Mouse (Mus musculus): ENCODE data around the gene Rundc3a.

Gene Rundc3a

GRCm38 (mm10) chr11:102434816-102435705, 41.9 kb downstream of the Rundc3a start:
- DNase-seq: no peak

- no peak for DNase-seq
Measured at GRCm38 (mm10) chr11:102435754-102436470, 42.7 kb downstream of the Rundc3a start.

DNA sequence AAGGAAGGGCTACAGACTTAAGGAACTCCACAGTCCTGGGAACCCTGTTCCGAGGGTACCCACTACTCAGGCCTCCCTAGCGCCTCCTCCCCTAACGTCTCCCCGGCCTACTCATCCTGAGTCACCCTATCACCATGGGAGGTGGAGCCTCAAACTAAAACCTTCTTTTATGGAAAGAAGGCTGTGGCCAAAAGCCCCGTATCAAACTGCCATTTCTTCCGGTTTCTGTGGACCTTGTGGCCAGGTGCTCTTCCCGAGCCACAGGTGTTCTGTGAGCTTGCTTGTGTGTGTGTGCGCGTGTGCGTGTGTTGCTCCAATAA, 43.2 kb downstream of the Rundc3a start:
- no peak for DNase-seq

GRCm38 (mm10) chr11:102437120-102438061, 44.2 kb downstream of the Rundc3a start:
- DNase-seq: peak; percentile 56 to 68

- peak; percentile 67 to 78 for DNase-seq
Measured at GRCm38 (mm10) chr11:102438212-102439092, 45.2 kb downstream of the Rundc3a start.

GRCm38 (mm10) chr11:102439093-102440082, 46.2 kb downstream of the Rundc3a start:
- no peak for DNase-seq

- no peak for DNase-seq
Measured at GRCm38 (mm10) chr11:102440255-102440654, 47.1 kb downstream of the Rundc3a start.

DNA sequence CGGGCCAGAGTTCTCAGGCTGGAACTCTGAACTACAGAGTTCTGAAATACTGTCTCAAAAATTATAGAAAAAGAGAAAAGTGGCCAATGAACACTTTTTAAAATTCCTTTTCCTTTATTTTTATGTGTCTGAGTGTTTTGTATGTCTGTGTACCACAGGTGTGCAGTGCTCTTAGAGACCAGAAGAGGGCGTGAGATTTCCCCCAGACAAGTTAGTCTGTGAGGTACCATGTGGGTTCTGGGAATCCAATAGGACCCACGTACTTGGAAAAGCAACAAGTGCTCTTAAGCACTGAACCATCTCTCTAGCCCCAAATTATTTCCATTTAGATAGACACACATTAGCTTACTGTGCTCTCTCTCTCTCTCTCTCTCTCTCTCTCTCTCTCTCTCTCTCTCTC, 48.2 kb downstream of the Rundc3a start:
- DNase-seq: no peak

DNA sequence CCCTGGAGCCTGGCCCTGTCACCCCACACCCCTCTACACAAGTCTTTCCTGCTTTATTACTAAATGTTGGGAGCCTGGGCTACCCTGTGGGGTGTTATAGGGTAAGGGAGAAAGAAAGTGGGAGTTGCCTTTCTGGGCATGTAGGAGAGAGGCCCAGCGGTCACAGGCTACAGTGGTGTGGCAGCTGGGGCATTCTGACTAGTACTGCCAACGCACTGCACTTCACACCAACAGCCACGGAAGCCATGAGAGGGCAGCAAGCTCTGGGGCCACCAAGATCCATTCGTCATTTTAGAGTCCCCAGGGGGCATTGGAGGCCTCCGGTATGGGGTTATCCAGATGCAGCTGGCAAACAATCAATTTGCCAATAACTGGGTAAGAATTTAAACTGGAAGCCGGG, 48.9 kb downstream of the Rundc3a start:
- DNase-seq: no peak

DNA sequence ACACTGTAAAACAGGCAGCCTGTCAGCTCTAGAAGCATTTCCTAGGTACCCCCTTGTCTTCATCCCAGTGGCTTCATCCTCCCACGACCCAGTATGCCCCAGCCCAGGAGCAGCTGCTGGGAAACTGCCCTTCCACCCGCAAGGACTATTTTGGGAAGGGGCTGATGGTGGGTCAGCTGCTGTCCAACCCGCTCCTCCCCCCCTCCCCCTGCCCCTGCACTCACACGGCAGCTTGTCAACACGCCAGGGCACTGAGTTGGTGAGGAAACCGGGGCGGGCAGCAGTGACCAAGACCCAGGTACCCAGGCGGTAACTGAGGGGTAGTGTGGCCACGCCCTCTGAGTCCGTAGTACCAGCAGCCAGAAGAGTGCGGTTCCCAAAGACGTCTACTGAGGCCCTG, 50.5 kb downstream of the Rundc3a start:
- DNase-seq: no peak

DNA sequence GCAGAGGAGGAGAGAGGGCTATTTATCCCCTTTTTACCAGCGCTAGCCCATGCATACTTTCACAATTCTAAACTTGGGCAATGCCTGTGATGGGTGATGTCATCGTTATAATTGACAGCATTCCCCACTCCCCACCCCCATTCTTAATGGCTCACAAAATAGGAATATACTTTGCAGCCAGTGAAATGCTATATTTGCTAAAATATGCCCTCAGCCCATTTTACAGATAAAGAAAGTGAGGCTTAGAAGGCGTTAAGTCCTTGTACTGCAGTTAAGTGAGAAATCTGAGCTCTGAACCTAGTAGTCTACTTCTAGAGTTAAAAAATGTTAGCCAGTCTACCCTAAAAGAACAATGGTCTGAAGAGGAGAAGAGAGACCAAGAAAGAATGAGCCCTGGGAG, 51.1 kb downstream of the Rundc3a start:
- DNase-seq: no peak

- DNase-seq: no peak
Measured at GRCm38 (mm10) chr11:102444781-102445180, 51.6 kb downstream of the Rundc3a start.

DNA sequence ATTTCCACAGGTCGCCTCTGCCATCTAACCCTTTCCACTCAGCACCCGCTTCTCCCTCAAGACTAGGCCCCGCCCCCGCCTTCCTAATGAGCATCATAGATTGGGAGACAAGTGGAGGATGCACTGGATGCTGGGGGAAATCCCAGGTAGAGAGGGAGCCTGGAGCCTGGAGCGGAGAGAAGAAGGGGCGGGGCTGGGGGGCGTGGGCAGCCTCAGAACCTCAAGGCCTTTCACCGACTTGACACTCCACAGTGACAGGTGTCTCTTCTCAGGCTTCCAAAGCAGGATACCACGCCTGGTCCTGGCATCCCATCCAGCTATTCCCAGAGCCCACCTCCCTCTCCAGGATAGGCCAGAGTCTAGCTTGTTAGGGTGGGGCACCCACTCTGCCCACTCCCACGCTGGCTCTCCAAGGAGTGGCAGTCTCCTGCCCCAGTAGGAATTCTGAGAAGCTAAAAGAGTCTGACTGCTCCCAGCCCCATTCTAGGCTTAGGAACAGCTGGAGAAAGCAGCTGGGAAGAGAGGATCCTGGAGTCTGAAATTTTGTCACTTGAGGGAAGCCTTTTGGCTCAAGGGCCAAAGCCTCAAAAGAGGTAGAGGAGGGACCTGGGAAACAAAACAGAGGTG, 52.2 kb downstream of the Rundc3a start:
- peak in 1 of 2 experiments; percentile 46 for DNase-seq

DNA sequence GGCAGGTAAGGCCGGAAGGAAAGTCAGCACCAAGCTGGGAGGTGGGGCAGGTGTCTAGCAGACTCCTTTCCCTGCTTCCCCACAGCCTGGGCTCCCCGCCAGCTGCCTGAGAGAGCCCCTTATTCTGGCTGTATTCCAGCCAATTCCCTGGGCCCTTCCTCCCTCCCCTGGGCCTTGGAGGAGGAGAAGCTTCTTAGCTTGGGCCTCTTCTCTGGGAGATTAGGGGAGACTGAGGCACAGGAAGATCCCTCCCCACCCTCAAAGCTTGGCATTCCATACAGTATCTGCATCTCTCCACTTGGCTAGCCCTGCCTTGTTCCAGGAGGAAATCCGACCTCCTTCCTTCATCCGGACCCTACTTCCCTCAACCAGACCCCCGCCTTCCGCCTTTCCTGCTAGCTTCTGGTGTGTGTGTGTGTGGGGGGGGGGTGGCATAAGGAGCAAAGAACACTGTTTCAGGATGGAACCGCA, 52.7 kb downstream of the Rundc3a start:
- peak; percentile 47 to 49 for DNase-seq

DNA sequence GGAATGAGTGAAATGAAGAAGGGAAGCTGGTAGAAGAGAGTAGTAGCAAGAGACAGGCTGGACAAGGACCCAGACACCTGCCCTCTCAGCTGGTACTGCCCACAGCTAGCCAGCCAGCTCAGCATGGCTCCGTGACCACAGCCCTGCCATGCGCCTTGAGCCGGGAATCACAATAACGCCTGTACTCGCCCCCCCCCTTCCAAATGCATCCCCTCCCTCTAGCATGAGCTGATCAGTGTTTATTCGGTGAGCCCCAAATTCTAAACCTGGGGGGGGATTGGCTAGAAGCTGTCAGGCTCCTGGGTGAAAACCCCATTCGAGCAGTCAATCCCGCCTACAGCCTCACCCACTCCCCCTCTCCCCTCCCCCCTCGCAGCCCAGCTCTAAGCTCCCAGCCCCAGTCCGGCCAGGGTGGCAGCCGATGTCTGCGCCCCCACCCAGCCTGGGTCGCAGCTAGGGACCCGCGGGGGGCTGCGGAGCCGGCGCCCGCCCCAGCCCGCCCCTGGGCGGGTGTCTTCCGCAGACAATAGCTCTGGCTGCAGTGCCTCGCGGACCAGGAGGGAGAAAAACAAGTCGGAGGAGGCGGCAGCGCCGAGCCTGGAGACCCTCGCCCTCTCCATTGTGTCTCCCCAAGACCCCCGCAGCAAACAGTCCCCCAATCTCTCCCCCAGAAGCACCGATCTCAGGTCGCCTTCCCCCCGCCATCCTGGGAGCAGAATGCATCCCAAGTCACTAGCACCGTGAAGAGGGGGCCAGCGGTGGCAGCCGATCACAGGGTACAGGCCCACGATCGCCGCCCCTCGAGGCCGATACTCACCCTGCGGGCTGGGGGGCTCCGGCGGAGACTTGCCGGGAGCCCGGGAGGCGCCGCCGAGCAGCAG, 53.6 kb downstream of the Rundc3a start:
- DNase-seq: no peak

- DNase-seq: peak; percentile 54 to 72
Measured at GRCm38 (mm10) chr11:102447497-102447896, 54.3 kb downstream of the Rundc3a start, which contains the start of gene Fam171a2. Fam171a2 (minus strand) TSS chr11:102447682.

GRCm38 (mm10) chr11:102448327-102448726, 55.1 kb downstream of the Rundc3a start:
- no peak for DNase-seq

DNA sequence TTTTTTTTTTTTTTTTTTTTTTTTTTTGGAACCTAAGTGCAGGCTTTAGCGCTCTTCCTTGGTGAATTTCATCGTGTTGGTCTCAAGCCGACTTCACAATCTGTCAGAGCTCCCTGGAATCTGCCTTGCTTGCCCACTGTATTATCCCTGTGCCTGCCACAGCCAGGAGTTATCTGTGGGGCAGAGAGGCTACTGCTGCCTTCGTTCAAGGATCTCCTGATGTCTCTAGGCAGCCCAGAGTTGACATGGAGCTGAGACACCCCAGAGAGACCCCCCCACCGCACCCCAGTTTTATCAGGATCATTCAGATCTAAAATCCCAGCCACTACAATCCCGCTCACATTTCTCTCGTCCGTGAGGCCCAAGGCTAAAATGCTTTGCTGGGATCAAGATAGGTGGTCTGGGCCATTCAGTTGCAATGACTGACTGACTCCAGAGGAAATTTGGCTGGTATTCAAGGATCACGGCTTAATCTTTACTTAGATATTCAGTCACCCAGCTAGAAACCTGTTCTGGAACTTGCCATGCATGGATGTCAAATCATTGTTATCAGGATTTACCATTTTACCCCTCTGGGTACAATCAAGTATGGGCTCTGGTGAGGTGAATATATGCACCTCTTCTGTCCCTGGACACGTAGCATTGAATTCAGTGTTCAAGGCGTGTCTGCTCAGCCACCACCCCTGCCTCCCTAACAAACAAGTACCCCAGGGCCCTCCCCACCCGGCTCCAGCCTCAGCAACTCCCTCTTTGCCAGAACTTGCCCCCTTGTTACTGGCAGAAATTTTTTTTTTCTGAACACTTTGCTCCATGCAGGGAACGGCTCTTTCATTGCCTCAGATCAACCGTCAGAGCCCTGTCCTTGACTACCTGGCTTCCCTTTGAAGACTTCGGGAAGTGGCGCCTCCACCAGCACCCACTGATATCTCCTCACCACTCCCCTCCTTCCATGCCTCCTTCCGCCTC, 56.1 kb downstream of the Rundc3a start:
- no peak for DNase-seq

Measured in lung, adult 18-20 months (tissue).